Mouse (Mus musculus) adipocyte (in vitro differentiated cells): ENCODE measurements around the gene Stx8.

ENCODE experiments used
- DNase-seq: peaks from one replicate; pipeline ENCODE4 v3.0.0-alpha.2; 2016; ENCODE audit warnings: low spot score

The Stx8 gene

GRCm38 (mm10) chr11:68089426-68089825 is 123.4 kb downstream of the Stx8 start:
- DNase-seq: no peak

DNA sequence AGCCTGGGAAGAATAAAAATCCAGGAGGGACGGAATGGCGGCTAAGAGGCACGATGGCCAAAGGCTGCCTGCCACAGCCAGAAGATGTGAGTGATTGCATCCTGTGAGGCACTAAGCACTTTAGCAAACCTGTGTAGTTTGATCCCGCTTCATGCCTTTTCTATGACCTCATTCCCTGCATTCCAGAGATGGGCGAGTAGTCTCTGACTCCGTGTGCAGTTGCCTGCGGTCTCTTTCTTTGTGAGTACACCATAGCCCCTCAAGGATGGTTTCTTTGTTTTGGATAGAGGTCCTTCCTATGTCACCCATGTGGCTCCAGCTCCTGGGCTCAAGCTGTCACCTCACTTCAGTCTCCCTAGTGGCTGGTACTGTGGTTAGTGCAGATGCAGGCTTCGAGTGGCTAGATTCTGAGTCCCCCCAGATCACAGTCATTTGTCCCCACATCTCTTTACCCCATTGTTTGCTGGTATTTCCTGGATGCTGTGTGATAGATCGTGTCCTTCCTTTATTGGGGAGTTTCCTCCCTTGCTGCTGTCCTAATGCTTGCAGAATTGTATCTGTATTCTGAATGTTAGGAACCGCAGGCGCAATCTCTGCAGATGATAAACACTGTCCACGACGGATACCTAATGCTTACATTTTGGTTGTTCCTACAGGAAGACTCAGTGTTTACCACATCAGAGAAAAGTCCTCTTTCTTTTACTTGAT is 124.0 kb downstream of the Stx8 start:
- no peak for DNase-seq

DNA sequence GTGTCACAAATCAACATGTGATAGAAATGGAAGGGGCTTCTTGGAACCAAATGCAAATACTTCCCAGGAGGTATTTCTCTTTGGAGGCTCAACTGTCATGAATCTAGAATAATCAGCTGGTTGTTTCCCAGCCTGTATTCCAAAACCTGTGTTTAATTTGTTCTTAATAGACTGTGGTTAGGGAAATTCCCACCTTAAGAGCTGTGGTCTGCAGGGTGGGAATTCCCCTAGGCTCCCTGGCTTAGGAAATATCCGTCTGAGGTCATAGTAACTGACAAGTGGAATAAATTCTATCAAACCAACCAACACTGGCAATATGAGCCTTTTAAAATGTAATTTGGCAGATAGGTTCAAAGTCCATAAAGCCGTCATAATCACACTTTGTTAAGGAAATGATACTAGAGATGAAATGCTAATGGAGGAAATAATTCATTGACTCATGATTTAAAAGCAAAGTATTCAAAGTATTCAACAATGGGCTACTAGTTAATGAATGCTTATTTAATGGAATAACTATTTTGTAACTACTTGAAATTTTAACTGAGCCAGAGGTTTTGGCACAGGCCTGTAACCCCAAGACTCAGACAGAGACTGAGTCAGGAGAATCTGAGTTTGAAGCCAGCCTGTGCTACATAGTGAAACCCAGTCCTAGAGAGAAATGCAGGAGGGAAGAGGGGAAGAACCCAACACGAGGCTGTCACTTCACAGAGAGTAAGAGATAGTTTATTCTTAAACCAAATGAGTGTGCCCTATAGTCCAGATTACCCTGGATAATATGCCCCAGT is 126.2 kb downstream of the Stx8 start:
- DNase-seq: peak; percentile 30

GRCm38 (mm10) chr11:68101598-68101997 is 135.6 kb downstream of the Stx8 start:
- DNase-seq: no peak

DNA sequence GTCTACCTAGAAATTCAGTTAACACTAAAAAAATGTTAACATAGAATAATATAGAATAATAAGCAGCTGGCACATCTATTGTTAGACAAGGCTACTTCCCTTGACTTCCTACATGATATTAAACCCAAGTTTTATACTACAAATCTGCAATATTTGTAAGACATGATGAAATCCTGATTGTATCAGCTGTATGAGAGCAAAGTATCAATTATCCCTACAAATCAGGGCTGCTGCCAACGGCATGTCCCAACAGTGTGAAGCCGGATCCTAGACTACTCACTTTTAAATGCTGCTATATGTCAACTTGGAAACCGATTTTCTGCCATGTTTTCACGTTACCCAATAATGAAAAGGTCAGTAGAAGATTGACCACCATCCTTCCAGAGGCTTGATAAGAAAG is 137.5 kb downstream of the Stx8 start:
- DNase-seq: no peak

GRCm38 (mm10) chr11:68106053-68106452 is 140.1 kb downstream of the Stx8 start:
- DNase-seq: no peak

GRCm38 (mm10) chr11:68113454-68114100 is 147.6 kb downstream of the Stx8 start:
- no peak for DNase-seq

GRCm38 (mm10) chr11:68114202-68114601 is 148.2 kb downstream of the Stx8 start:
- no peak for DNase-seq

DNA sequence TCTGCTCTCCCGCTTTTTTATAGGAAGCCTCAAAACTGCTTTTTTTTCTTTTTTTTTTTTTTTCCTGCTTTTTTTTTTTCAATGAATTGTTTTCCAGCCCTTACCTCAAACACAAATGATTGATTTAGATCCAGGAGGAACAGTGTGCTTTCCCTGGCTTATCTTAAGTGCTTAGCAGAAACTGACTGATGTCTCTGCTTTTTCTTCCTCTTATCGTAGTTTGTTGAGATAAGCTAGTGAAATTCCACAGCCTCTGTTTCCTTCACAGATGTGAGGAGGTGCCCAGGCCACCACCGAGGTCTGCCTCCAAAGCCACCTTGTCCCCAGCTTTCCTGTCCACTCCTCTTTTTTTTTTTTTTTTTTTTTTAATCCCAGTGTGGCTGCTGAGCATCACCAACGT is 150.2 kb downstream of the Stx8 start:
- DNase-seq: no peak

DNA sequence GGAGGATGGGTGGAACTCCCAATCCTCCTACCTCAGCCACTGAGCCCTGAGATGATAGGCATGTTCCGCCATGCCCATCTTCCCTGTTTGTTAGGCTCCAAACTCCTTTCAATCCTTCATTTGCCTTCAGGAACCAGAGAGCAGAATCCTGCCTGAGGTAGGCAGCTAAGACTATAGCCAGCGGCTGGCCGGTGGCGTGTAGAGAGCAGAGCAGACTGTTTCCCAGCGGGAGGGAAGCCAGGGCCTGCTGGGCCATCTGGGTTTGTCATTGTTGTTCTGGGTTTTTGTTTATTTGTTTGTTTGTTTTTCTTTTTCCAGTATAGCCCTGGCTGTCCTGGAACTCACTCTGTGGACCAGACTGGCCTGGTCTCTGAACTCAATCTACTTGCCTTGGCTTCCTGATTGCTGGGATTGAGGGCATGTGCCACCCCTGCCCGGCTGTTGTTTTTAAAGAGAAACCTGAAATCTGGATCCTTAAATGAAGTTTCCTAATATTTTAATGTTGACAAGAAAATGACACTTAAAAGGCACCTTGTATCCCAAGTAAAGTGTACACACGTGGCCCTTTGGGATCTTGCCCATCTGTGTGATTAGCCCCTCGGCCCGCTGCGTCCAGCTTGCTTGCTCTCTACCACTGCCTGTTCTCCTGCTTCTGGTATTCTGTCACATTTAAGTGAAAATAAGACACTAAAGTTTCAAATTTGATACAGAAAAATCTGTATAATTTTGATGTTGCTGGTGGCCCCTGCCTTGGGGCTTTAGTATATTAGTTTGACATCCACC is 152.1 kb downstream of the Stx8 start:
- DNase-seq: peak; percentile 4

GRCm38 (mm10) chr11:68118679-68119078 is 152.7 kb downstream of the Stx8 start:
- DNase-seq: no peak

- no peak for DNase-seq
These were observed 153.1 kb downstream of the Stx8 start for GRCm38 (mm10) chr11:68119136-68119535.

- no peak for DNase-seq
These were observed 155.3 kb downstream of the Stx8 start for GRCm38 (mm10) chr11:68121260-68121659.

DNA sequence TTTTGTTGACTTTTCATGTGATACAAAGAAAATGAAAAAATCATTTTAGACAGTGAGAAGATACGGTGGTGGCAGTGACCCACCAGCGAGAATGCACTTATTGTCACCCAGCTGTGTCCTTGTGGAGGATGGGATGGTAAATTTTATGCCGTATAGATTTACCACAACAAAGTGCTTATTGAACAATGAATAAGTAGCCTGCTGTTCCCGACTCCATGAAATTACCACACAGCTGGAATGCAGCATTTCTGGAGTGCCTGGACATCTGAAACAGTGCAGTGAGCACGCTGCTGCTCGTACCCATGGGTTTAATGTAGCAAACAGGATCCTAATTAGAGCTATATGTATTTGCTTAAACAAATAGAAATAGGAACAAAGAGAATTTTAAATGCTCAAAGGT is 155.7 kb downstream of the Stx8 start:
- no peak for DNase-seq

- DNase-seq: no peak
These were observed 160.1 kb downstream of the Stx8 start for GRCm38 (mm10) chr11:68126071-68126470.

GRCm38 (mm10) chr11:68134494-68134893 is 168.5 kb downstream of the Stx8 start:
- no peak for DNase-seq

- no peak for DNase-seq
These were observed 169.4 kb downstream of the Stx8 start for GRCm38 (mm10) chr11:68135350-68135749.

DNA sequence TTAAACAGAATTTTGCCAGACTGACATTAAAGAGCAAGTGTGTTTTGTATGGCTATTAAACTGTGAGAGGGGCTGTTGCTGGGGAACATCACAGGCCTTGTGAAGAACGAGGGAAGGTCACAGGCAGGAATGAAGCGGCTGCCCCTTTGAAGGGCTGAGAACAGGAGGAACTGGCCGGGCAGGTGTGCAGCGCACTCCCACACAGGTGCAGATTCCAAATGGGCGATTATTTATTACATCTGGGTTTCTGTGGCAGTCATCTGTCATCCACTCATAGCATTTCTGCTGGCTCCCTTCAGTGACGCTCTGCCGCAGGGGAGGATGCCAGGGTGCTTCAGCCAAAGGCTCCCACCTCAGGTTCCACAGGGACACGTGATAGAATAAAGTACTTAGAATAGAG is 170.7 kb downstream of the Stx8 start:
- no peak for DNase-seq

DNA sequence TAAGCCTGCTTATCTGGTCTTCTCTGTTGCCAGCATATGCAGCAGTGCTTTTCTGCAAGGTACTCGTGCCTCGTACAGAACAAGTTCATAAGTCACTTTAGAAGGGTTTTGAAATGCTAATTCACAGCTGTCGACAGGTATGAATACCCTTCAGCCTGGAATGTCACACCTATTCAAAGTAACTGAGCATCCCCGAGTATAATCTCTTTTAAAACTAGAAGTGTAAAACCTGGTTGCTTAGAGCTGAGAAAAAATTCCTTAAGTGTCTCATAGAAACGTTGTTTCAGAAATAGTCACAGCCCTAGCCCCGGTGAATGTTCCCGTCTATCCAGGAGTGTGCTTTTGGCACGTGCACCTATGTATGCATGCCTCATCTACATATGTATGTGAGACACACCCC is 176.3 kb downstream of the Stx8 start:
- no peak for DNase-seq

DNA sequence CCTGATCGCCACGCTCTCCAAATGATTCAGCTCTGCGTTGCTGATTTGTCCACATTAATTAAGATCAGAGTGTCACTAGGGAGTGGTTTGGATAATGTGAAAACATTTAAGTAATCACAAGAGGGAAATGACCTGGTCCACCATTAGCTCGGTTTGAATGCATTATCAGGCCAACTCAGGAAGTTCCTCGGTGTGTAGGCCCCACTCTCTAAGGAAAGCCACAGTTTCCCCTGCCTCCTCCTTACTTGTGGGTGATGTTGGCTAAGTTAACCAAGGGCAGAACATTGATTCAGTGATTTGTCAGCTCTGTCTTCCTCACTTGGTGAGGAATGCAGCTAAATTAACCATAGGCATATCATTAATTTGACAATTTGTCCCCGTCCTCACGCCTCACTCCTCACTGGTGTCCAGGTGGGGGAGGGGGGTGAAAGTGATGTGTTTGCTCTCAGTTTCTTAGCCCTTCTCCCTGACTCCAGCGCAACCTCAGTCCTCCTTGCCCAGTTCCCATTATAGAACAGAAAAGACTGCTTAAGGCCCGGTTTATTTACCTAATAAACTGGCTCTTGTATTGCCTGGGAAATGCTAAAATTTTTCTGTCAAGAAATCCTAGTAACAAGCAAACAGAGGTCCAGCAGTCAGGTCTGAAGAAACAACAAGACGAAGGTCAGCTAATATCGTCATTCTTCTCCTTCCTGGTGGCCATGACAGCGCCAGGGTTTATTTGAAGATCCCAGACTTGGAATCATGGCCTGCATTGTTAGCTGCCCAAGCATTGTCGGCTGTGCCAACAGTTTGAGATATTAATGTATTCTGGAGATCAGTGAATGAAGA is 178.5 kb downstream of the Stx8 start:
- no peak for DNase-seq

GRCm38 (mm10) chr11:68145066-68145585 is 179.1 kb downstream of the Stx8 start:
- DNase-seq: no peak
